Mouse (Mus musculus) lung, adult 10 weeks (tissue): ENCODE results near the gene Nfxl1. TPM values are rescaled to one million over a fixed set of nuclear protein-coding genes. Genes with fewer than 3 reads are reported as not detected.

Source experiments
- polyA plus RNA-seq: library from polyadenylated mRNA; stranded (reverse); fragments of 350-450 nt; fragmentation: Illumina TruSeq; extraction: RNeasy Lipid Tissue Mini Kit (QIAGEN cat#74804); gene quantifications from one replicate; pipeline ENCODE4 v1.2.3, GENCODE M21; 2014; ENCODE audit warnings: low read depth, low replicate concordance; ENCODE audit not compliant: insufficient read depth

Gene Nfxl1
- 7.4 TPM for polyA plus RNA-seq

DNA sequence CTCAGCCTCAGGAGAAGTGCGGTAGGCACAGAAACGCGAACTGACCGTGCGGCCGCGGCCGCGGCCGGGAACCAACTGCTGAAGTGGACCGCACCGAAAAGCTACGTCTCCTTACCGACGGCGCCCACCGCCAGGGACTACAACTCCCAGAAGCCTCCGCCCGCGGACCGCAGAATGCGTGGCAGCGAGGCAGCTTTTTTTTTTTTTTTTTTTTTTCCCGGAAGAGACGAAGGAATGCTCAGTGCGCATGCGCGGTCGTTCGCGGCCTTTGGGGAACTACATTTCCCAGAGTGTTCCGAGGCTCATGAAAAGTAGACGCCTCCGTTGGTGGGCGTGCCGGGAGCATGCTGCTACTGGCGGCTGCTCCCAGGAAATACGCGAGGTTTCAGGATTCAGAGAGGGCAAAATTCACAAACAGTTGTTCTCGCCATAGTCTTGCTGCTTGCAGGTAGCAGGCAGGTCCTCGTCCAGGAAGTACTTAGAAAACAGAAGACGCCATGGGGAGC is at the start of gene Nfxl1:
Nfxl1 (minus strand) TSS at position 141 of the 506 bp plus-strand sequence.

DNA sequence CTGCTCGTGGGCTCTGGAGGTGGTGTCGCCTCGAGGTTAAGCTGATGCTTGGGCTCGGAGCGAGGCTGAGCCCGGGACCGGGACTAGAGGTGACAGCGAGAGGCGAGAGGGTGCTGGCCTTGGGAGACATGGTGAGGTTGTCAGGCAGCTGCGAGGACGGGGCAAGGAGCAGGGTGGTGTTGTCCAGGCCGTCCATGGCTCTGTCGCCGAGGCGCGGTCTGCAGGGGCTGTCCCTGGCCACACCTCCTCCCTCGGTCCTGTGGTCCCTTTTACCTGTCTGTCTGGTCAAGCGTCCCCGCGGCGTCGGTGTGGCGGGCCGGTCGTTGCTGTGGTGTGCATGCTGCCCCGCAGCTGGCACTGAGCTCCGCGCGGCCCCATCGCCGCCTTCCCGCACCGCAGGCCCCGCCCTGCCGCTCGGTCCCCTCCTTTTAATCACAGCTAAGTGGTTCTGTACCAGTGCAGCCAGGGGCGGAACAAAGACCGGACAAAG is 27.8 kb upstream of the Nfxl1 start, which contains the start of gene Gm5868:
Gm5868 (minus strand) TSS at position 360 of the 490 bp plus-strand sequence.

DNA sequence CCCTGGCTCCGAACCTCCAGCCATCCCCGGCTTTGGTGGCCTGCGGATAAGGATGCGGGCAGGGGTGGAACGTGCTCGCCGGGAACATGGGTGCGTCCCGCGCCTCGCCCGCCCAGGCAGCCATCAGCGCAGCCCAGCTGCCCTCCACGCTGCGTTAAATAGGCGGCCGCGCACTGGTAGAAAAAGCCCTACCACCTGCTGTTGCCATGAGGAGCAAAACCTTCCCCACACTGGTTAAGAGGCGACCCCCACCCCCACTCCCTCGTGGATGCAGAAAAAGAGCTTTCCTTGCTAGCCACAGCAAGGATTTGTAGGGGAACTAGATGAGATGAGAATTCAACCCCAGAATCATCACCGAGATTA is 21.5 kb upstream of the Nfxl1 start, which contains the start of gene Zar1:
Zar1 (minus strand) TSS at position 285 of the 363 bp plus-strand sequence.

DNA sequence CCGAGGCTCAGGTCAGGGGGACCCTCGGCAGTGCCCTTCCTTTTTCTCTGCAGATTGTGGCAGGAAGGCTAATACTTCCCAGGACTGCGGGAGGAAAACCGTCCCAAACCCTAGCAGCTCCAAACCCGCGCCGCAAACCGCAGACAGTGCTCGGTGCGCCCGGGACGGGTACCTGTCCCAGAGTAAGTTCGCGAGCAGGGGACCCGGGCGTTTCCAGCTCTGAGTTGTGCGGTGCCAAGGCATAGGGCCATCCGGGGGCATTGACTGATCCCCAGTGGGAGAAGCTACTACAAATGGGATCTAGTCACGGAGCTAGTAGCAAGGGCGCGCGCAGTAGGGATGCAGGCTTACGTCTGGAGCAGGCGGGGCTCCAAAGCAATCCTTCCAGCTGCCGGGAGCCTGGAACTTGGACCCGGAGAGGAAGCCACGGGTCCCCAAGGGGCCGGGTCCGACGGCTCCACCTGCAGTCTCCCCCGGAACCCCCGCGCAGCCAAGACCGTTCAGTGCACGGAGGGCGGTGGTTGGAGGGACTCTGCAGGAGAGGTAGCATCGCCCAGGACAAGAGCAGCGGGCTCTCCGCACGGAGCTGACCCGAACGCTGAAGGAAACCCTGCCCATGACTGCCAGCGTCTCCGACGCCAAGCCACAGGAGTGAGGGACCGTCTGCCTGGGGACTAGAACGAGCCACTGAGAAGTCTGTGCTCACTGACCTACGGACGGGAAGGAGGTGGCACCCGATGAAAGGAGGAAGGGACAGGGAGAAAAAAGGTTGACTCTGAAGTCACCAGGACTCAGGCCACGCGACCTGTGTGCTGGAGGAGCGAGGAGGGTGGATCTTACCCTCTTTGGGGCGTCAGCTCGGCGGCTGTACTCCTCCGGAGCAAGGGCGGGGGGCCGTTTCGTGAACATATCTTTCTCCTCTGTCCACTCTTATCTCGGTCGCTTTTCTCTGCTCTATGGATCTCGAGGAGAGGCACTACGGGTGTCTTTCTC is 55.7 kb downstream of the Nfxl1 start, which contains the start of gene Corin:
Corin (minus strand) TSS at position 943 of the 993 bp plus-strand sequence.

Other genes with a start within 250 kb of the Nfxl1 start
- gene Corin, start 55.2 kb downstream of the Nfxl1 start, polyA plus RNA-seq, result 0.90 TPM
- not detected for gene Zar1, start 21.6 kb upstream of the Nfxl1 start, polyA plus RNA-seq
- not detected for gene Gm5868, start 27.9 kb upstream of the Nfxl1 start, polyA plus RNA-seq
- gene Cnga1, start 84.6 kb upstream of the Nfxl1 start, polyA plus RNA-seq, result 0.35 TPM
- 1.3 TPM for gene Nipal1, start 88.1 kb upstream of the Nfxl1 start, polyA plus RNA-seq
- 1.7 TPM for gene Txk, start 193.1 kb upstream of the Nfxl1 start, polyA plus RNA-seq